ENCODE assay signal across 17 mouse cellular contexts in the genomic region with DNA sequence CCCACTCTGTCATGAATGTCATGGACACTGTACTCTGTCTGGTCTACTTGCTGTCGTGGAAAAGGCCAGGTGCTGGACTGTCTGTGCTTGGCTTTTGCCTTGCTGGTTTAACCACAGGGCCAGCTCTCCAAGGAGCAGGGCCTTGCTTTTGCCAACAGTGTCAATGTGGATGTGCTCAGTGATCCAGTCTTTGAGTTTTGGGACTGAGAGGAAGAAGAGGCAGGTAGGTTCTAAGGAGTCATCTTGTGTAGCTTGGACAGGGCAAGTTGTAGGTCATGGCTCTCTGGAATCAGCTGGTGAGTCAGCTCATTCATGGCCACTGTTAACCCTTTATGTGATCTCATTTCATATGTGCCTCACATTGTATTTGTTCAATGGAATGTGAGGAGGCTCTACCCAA. TPM values are rescaled to one million over a fixed set of nuclear protein-coding genes. Genes with fewer than 3 reads are reported as not detected.
"Had no signal": no experiment of that assay in that cellular context is flagged by ENCODE, and none has a peak within 500 bp of the region (broad histone marks: within the 10 kb centered on the region; RNA-seq: fewer than 3 reads in every experiment).

No protein-coding gene starts in this region.

- H3K27ac ChIP-seq: limb, embryonic 10.5 days; liver, embryonic 15.5 days; midbrain, embryonic 15.5 days; stomach, embryonic 15.5 days had no signal

- DNase-seq: kidney, adult 8-10 months; kidney, postnatal 25 days; lung, adult 2 months; lung, postnatal 36 days; retina, postnatal 1 day; right cerebral cortex, postnatal 14 days; thymus, adult 2 months; thymus, postnatal 36 days had no signal

- H3K4me3 ChIP-seq: limb, embryonic 10.5 days; liver, embryonic 15.5 days; midbrain, embryonic 15.5 days; neural tube, embryonic 13.5 days; stomach, embryonic 15.5 days had no signal

RNA-seq across cellular contexts. Expression of a gene that starts 14.1 kb away (rescaled TPM):
- total RNA-seq: layer of hippocampus, postnatal 10 days; left cerebral cortex, postnatal 14 days; megakaryocyte progenitor cell, adult 5-6 weeks; monocyte, adult 5-6 weeks had no signal
